Mouse (Mus musculus): ENCODE results near the gene Ndufb6.

Gene Ndufb6

GRCm38 (mm10) chr4:40279276-40279900 lies at the start of gene Ndufb6:
Ndufb6 (minus strand) TSS chr4:40279421.
- peak; percentile 96 to 99 for DNase-seq (ENCODE audit: inconsistent age in 2 of 2, low spot score in 1 of 2)

- DNase-seq (ENCODE audit: inconsistent age in 2 of 2, low spot score in 1 of 2), result no peak
These were observed 47.9 kb upstream of the Ndufb6 start for GRCm38 (mm10) chr4:40327161-40327560.

GRCm38 (mm10) chr4:40324620-40325019 lies 45.4 kb upstream of the Ndufb6 start:
- no peak for DNase-seq (ENCODE audit: inconsistent age in 2 of 2, low spot score in 1 of 2)

- no peak for DNase-seq (ENCODE audit: inconsistent age in 2 of 2, low spot score in 1 of 2)
These were observed 38.2 kb upstream of the Ndufb6 start for GRCm38 (mm10) chr4:40317404-40317803.

- no peak for DNase-seq (ENCODE audit: inconsistent age in 2 of 2, low spot score in 1 of 2)
These were observed 33.8 kb upstream of the Ndufb6 start for GRCm38 (mm10) chr4:40313026-40313425.

- no peak for DNase-seq (ENCODE audit: inconsistent age in 2 of 2, low spot score in 1 of 2)
These were observed 33.0 kb upstream of the Ndufb6 start for GRCm38 (mm10) chr4:40312213-40312612.

GRCm38 (mm10) chr4:40310796-40311383 lies 31.7 kb upstream of the Ndufb6 start:
- peak in 1 of 2 experiments; percentile 30 for DNase-seq (ENCODE audit: inconsistent age in 2 of 2, low spot score in 1 of 2)

GRCm38 (mm10) chr4:40309682-40310081 lies 30.5 kb upstream of the Ndufb6 start:
- no peak for DNase-seq (ENCODE audit: inconsistent age in 2 of 2, low spot score in 1 of 2)

- no peak for DNase-seq (ENCODE audit: inconsistent age in 2 of 2, low spot score in 1 of 2)
These were observed 23.4 kb upstream of the Ndufb6 start for GRCm38 (mm10) chr4:40302445-40303125.

GRCm38 (mm10) chr4:40301076-40301789 lies 22.0 kb upstream of the Ndufb6 start:
- peak; percentile 67 to 92 for DNase-seq (ENCODE audit: inconsistent age in 2 of 2, low spot score in 1 of 2)

- no peak for DNase-seq (ENCODE audit: inconsistent age in 2 of 2, low spot score in 1 of 2)
These were observed 19.9 kb upstream of the Ndufb6 start for GRCm38 (mm10) chr4:40299169-40299568.

GRCm38 (mm10) chr4:40291511-40291910 lies 12.3 kb upstream of the Ndufb6 start:
- DNase-seq (ENCODE audit: inconsistent age in 2 of 2, low spot score in 1 of 2), result peak; percentile 37 to 69

- DNase-seq (ENCODE audit: inconsistent age in 2 of 2, low spot score in 1 of 2), result peak; percentile 17 to 80
These were observed 9.8 kb upstream of the Ndufb6 start for GRCm38 (mm10) chr4:40289046-40289445.

- no peak for DNase-seq (ENCODE audit: inconsistent age in 2 of 2, low spot score in 1 of 2)
These were observed 8.2 kb upstream of the Ndufb6 start for GRCm38 (mm10) chr4:40287415-40287814.

- peak; percentile 70 to 93 for DNase-seq (ENCODE audit: inconsistent age in 2 of 2, low spot score in 1 of 2)
These were observed 6.4 kb upstream of the Ndufb6 start for GRCm38 (mm10) chr4:40285582-40285981.

GRCm38 (mm10) chr4:40278880-40279275 lies 343 bp downstream of the Ndufb6 start:
- no peak for DNase-seq (ENCODE audit: inconsistent age in 2 of 2, low spot score in 1 of 2)

GRCm38 (mm10) chr4:40269430-40270032 lies 9.7 kb downstream of the Ndufb6 start, which contains the start of the genes Smim27 and Topors:
Smim27 (plus strand) TSS chr4:40269579.
Topors (minus strand) TSS chr4:40269850.
- peak; percentile 97 to 99 for DNase-seq (ENCODE audit: inconsistent age in 2 of 2, low spot score in 1 of 2)

GRCm38 (mm10) chr4:40268835-40269234 lies 10.4 kb downstream of the Ndufb6 start:
- DNase-seq (ENCODE audit: inconsistent age in 2 of 2, low spot score in 1 of 2), result no peak

- peak; percentile 94 to 98 for DNase-seq (ENCODE audit: inconsistent age in 2 of 2, low spot score in 1 of 2)
These were observed 10.9 kb downstream of the Ndufb6 start for GRCm38 (mm10) chr4:40268204-40268813.

- peak in 1 of 2 experiments; percentile 75 for DNase-seq (ENCODE audit: inconsistent age in 2 of 2, low spot score in 1 of 2)
These were observed 11.5 kb downstream of the Ndufb6 start for GRCm38 (mm10) chr4:40267681-40268080.

GRCm38 (mm10) chr4:40264321-40264720 lies 14.9 kb downstream of the Ndufb6 start:
- no peak for DNase-seq (ENCODE audit: inconsistent age in 2 of 2, low spot score in 1 of 2)

Measured in adrenal gland, adult (tissue).